Mouse (Mus musculus) gastrocnemius, postnatal 14 days (tissue): ENCODE measurements at regions not wholly inside any gene's neighbourhood (a gene's known extent, or its start where the extent isn't known, plus 50 kb on each side); places are given as distances from the start of the nearest gene placed in this dataset.

ENCODE experiments used
- DNase-seq: peaks from one replicate; pipeline ENCODE4 v3.0.0; 2021; ENCODE audit warnings: mixed read lengths
- intact Hi-C: fragments of 180-260 bp; cut with DNase I; formaldehyde crosslinking; loops from one replicate; pipeline ENCODE4 v1.15.1; 2025; ENCODE audit warnings: low total_unique reads

GRCm38 (mm10) chr10:98257980-98258707 is 531.6 kb upstream of the C030005K15Rik start:
- no peak for DNase-seq
- intact Hi-C loops: no loop called here

- intact Hi-C loops: no loop called here
- no peak for DNase-seq
These were observed 532.7 kb upstream of the C030005K15Rik start for GRCm38 (mm10) chr10:98259283-98259682.

DNA sequence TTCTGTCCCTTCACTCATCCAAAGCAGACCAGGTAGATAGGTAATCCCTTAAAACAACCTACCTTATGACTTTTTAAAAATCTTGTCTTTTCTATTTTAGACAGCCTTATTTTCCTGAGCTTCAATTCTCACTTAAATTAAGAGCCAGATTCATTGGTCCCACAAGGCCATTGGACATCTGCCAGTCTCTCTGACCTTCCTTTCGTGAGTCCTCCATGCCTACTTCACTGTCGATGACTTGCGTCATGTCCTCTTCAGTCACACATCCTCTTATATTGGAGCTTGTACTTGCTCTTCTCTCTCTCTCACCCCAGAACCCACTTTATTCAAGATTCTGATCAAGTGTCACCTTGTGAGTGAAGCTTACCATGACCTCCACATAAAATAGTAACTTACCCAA is 542.0 kb upstream of the C030005K15Rik start:
- intact Hi-C loops: no loop called here
- DNase-seq: no peak

DNA sequence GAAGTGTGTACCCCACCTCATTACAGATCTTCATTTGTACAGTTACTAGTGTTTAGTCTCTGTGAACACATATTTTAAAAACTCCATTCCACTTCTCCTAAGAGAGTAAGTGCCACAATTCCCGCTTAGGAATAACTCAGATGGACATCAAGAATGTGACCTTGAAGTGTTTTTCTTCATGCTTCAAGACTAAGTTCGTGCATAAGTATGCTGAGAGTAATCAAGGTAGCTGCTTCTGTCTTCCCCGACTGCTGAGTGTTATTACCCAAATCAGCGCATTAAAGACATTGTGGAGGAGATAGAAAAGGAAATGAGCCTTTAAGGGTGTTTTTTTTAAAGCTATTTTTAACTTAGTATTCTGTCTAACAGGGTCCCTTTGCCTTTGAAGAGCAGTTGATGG is 565.1 kb upstream of the C030005K15Rik start:
- intact Hi-C loops: no loop called here
- DNase-seq: no peak

- no peak for DNase-seq
- intact Hi-C loops: no loop called here
These were observed 565.6 kb upstream of the C030005K15Rik start for GRCm38 (mm10) chr10:98292140-98292539.

DNA sequence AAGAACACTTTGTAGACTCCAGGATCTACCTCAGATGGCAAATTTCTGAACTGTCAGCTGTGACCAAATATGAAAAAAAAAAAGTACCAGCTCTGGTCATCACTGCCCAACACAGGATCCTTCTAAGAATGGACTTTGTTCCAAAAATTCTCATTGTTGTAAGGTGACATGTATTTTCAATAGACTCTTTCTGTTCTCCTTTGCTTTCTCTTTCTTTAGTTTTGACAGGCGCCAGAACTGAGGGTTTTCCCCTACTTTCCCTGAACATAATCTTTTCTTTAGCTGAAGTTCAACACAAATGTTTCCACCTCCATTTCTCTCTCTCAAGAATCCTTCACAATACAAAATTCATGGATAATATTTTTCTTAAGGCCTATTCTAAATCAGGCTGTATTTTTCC is 579.1 kb upstream of the C030005K15Rik start:
- intact Hi-C loops: no loop called here

GRCm38 (mm10) chr10:98309667-98310066 is 583.1 kb upstream of the C030005K15Rik start:
- no peak for DNase-seq
- intact Hi-C loops: no loop called here

More for the DNA sequence above, 579.1 kb upstream of the C030005K15Rik start:
- no peak for DNase-seq

DNA sequence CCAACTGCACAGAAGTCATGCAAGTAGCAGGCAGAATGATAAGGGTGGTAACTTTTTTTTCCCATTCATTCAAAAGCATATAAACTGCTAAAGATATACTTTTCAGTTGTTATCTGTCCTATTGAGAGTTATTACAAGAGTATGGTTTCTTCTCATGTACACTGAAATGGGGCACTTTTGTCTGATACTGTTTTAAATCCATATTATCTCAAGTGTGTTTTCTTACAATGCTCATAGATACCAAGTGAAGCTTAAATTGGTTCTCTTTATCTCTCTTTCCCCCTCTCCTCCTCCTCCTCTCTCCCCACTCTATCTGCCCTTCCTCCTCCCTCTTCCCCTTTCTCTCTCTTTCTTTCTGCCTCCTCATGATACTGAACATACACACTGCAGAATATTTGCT is 584.8 kb upstream of the C030005K15Rik start:
- no peak for DNase-seq
- intact Hi-C loops: no loop called here

- intact Hi-C loops: no loop called here
- DNase-seq: no peak
These were observed 591.9 kb upstream of the C030005K15Rik start for GRCm38 (mm10) chr10:98318416-98318815.

DNA sequence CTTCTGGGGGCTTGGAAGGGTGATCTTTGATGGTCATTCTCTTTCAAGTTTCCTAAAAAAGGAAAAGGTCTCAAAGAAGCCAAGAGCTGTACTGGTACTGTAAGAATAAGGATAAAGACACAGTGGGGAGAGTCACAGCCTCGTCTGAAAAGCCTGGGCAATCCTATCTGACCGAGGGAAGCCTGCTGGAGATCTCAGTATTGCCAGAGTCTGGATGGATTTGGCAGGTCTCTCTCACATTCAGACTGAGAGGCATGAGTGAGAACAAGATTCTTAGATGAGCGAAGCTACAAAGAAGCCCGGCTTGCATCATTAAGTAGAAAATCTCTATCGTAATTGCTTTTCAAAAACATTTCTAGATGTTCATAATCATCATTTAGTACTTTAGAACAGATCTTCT is 590.4 kb upstream of the Atp2b1 start:
- intact Hi-C loops: no loop called here

GRCm38 (mm10) chr10:98324591-98324990 is 589.6 kb upstream of the Atp2b1 start:
- DNase-seq: no peak
- intact Hi-C loops: no loop called here

More for the DNA sequence above, 590.4 kb upstream of the Atp2b1 start:
- no peak for DNase-seq

DNA sequence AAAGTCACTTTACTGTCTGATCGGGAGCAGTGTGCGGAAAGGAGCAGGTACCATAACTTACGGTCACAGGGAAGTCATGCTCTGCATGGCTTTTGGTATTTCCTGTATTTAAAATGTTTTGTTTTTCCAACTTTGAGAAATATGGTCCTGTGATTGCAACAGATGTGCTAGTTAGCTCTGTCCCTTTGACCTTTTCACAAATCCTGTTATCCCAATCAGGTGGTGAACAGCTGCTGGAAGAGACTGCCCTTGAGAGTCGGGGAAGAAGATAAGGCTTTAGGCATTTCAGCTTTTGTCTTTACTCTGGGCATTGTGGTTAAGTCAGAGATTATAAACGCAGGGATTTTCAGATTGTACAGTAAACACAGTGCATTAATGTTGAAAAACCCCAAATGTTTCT is 588.5 kb upstream of the Atp2b1 start:
- no peak for DNase-seq
- intact Hi-C loops: no loop called here

- DNase-seq: no peak
- intact Hi-C loops: no loop called here
These were observed 581.5 kb upstream of the Atp2b1 start for GRCm38 (mm10) chr10:98332682-98333081.

DNA sequence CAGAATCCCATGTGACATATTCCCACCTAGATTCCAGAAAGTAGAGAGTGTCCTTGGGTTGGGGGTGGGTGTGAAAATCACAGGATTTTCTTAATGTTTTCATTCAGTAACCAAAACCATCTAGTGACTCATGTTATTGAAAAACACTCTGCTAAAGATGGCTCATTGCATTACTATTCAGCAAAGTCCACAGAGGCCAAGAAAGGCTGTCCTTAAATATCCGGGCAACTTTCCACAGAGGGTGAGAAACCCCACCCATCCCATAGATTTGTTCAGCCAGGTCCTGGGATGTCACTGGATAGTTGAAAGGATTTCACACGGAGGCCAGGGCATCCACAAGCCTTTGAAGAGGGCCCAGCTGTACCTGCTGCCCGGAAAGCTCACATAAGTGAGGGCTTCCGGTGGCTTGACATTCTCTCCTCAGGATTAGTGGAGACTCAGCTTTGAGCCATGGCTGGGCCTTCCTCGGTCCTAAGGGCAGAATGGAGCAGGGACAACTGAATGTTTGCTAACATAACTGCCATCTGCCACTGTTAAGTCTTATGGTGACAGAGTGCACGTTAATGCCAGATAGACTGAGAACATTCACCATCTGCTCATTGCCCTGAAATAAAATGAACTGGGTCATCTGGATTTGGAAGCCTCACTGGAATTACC is 580.7 kb upstream of the Atp2b1 start:
- DNase-seq: peak; percentile 43
- intact Hi-C loops: no loop called here

DNA sequence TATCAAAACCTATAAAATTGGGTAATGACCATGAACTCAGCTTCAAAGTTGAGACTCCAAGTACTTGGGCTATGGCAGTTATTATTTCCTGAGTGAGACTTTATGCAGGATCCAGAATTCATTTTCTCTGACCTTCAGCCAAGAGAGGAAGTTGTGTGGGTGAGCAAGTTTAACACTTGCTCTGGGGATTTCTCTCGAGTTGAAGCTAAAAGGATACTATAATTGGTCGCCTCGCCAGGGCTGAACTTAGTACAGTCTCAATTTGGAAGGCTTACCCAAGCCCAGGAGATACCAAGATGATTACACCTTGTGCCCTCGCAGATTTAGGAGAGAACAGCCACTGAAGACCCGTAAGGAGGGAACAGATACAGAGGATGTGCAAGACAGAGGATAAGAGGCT is 570.4 kb upstream of the Atp2b1 start:
- intact Hi-C loops: no loop called here
- DNase-seq: no peak

GRCm38 (mm10) chr10:98349466-98349865 is 564.7 kb upstream of the Atp2b1 start:
- intact Hi-C loops: no loop called here
- DNase-seq: peak; percentile 64

DNA sequence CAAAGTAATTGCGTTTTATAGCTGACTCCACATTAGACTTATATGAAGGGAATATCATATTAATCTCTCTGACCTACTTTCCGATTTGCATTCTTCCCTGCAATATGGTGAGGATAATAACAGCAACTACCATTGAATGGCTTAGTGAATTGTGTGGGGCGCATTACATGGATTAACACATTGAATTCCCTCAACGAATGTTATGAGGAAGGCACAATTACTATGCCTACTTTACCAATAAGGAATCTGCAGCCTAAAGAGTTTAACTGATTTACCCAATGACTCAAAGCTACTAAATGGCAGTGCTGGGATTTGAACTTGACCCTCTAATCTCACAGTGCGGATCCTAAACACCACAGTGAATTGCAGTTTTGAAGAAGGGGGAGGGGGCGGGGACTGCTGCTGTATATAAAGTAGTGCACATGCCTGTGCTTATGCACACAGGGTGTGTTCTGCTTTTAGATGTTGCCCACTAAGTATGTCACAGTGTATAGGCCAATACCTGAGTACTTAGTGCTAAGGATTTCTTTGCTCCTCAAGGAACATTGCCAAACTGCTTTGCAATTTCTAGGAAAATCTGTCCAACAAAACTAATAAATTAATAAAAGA is 563.8 kb upstream of the Atp2b1 start:
- intact Hi-C loops: no loop called here
- no peak for DNase-seq

DNA sequence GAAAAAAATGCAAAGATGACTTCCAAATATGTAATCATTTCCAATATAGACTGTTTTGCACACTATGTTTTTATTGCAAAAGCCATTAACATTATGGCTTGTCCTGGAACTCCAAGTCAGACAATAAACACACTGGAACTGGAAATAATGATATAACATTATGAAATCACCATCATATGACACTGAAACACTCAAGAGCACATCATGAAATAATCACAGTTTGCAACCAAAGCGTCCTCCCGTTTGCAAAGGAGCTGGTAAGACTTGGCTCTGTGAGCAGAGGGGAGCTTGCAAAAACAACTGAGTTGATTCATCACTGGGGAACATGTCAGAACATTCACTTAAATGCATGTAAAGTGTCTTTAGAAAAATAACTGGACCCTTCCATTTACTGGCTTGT is 562.1 kb upstream of the Atp2b1 start:
- no peak for DNase-seq
- intact Hi-C loops: no loop called here

- intact Hi-C loops: no loop called here
These were observed 559.7 kb upstream of the Atp2b1 start for GRCm38 (mm10) chr10:98354486-98354885.

GRCm38 (mm10) chr10:98364604-98365003 is 549.6 kb upstream of the Atp2b1 start:
- intact Hi-C loops: no loop called here
- DNase-seq: no peak

More at GRCm38 (mm10) chr10:98354486-98354885, 559.7 kb upstream of the Atp2b1 start:
- DNase-seq: no peak

DNA sequence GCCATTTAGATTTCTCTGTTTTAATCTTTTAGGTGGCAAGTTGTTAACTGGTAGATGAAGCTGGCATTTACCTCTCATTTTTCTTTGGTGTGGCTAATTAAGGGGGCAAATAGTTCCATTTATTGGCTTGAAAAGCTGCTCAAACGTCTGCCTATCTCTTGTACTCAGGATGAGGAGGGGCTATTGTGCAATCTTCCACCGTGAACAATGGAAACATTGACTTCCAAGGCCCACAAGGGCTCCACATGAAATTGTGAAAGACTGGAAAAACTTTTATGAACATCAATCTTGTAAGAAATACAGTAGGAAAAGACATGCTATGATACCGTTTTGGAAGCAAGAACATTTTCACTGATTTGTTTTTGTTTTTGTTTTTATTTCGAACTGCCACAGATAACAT is 541.6 kb upstream of the Atp2b1 start:
- intact Hi-C loops: no loop called here
- no peak for DNase-seq
